Mouse (Mus musculus): ENCODE data around the gene Zdhhc14.

Gene Zdhhc14

GRCm38 (mm10) chr17:5794276-5794675 is 301.9 kb downstream of the Zdhhc14 start:
- DNase-seq: peak; percentile 51 to 58

- no peak for DNase-seq
Measured at GRCm38 (mm10) chr17:5795369-5795768, 303.0 kb downstream of the Zdhhc14 start.

- peak; percentile 73 to 86 for DNase-seq
Measured at GRCm38 (mm10) chr17:5795878-5796277, 303.5 kb downstream of the Zdhhc14 start.

GRCm38 (mm10) chr17:5797124-5797760 is 304.9 kb downstream of the Zdhhc14 start:
- peak; percentile 47 to 55 for DNase-seq

GRCm38 (mm10) chr17:5798221-5798801 is 306.0 kb downstream of the Zdhhc14 start:
- DNase-seq: peak in 1 of 2 experiments; percentile 51

GRCm38 (mm10) chr17:5798900-5799299 is 306.5 kb downstream of the Zdhhc14 start:
- DNase-seq: no peak

GRCm38 (mm10) chr17:5799396-5800021 is 307.2 kb downstream of the Zdhhc14 start:
- DNase-seq: peak in 1 of 2 experiments; percentile 4

GRCm38 (mm10) chr17:5800254-5800653 is 307.9 kb downstream of the Zdhhc14 start:
- DNase-seq: no peak

GRCm38 (mm10) chr17:5800824-5801560 is 308.6 kb downstream of the Zdhhc14 start:
- peak in 1 of 2 experiments; percentile 23 for DNase-seq

- peak; percentile 30 to 54 for DNase-seq
Measured at GRCm38 (mm10) chr17:5801761-5802655, 309.7 kb downstream of the Zdhhc14 start.

GRCm38 (mm10) chr17:5802656-5802955 is 310.2 kb downstream of the Zdhhc14 start:
- peak in 1 of 2 experiments; percentile 1 for DNase-seq

All from kidney, postnatal 4 days (tissue).